Mouse (Mus musculus) ES-Bruce4 (cell line): Measurements from ENCODE around the gene Rora.

Experiments used
- CTCF ChIP-seq: IDR thresholded peaks from one replicate; pipeline ENCODE4 v1.8.1; 2011; ENCODE audit warnings: low read depth, low read length
- POLR2A ChIP-seq: IDR thresholded peaks from one replicate; pipeline ENCODE4 v1.8.1; 2011; ENCODE audit warnings: low read length; ENCODE audit not compliant: insufficient read depth

DNA sequence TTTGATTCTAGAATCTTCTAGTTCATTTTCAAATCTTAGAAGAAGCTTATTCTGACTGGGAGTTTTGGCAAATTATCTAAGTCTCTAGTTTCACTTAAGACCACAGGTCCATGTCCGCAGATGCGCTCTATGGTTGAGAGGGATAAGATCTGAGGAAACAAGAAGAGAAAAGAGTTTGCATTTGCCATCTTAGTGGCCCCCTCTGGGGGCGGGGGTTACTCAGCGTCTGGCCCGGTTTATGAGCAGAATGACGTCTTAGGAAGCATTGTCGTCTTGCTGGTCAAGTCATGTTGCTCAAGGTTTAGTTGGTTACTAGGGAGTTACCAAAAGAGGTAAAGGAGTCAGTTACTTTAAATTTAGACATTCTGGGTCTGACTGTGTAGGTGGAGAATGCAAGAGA lies 686.8 kb downstream of the Rora start:
- TF ChIP-seq CTCF = no peak
- TF ChIP-seq POLR2A = no peak
